In the genomic region with DNA sequence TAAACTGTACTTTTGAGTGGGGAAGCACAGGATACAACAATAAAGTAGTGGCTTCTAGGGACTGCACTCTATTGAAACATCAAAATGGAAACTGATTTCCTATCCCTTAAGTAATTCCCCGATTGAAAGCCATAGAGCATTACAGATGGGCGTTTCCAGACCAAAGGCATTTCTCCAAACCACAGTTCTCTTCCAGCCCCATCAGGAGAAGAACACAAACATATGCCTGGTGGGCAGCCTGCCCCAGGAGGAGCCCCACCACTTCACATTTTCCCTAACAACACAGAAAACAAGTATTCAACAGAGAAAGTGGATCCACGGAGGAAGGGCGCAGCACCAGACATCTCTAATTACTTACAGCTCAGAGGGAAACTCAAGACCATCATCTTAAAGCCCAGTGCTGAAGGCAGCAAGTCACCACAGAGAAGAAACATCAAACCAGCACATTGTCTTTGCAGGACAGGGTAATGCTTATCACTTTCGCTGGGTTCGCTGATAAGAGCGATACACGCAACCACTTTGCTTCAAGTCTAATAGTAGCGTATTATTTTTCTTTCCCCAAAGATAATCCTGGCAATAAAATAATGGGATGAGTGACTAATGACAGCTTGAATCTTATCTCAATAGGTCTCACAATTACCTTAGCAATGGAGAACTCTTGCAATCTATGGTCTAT, we compare ENCODE assay signal across 2 mouse cellular contexts.
TF ChIP-seq lines count a peak whose summit lies in the region.

No protein-coding gene starts in this region.

TF ChIP-seq in MEL, 35 proteins besides CTCF, POLR2A, EP300 and RAD21 (continued from another document):
- TF ChIP-seq NELFE (IDR thresholded peaks at IDR 0.05; ENCODE audit: low read depth, low read length) (no peak), TBP (IDR thresholded peaks at IDR 0.05; ENCODE audit: low read depth, low read length) (no peak), HCFC1 (IDR thresholded peaks at IDR 0.05; ENCODE audit: low read depth, low read length) (no peak), BHLHE40 (IDR thresholded peaks at IDR 0.05; ENCODE audit: borderline replicate concordance, low read depth, low read length) (no peak), POLR2AphosphoS2 (IDR thresholded peaks at IDR 0.05; ENCODE audit: low read length) (no peak), TCF12 (IDR thresholded peaks at IDR 0.05; ENCODE audit: low read depth, low read length) (peak; percentile 54; the same call in 1 of the 2 replicates), ETS1 (IDR thresholded peaks at IDR 0.05; ENCODE audit: low read depth, low read length) (peak; percentile 47; the same call in 1 of the 2 replicates), GATA1 (IDR thresholded peaks at IDR 0.05; ENCODE audit: low read depth, low read length) (peak; percentile 93), MEF2A (IDR thresholded peaks at IDR 0.05; ENCODE audit: extremely low read depth, insufficient replicate concordance, low read depth, low read length, poor library complexity, severe bottlenecking) (no peak), JUND (IDR thresholded peaks at IDR 0.05; ENCODE audit: low read depth, low read length) (no peak), KAT2A (conservative IDR thresholded peaks at IDR 0.05; ENCODE audit: low read depth, low read length) (no peak)
TF ChIP-seq in MEL: peak in this region for 3.

TF ChIP-seq in myocyte, 11 proteins besides CTCF, POLR2A, EP300 and RAD21 (continued from another document):
- TF ChIP-seq TCF12 (IDR thresholded peaks at IDR 0.05; ENCODE audit: insufficient read depth, poor library complexity, severe bottlenecking): no peak
- no peak for TF ChIP-seq E2F4 (IDR thresholded peaks at IDR 0.05; ENCODE audit: insufficient read depth)
- no peak for TF ChIP-seq MYOG (IDR thresholded peaks at IDR 0.05; ENCODE audit: control insufficient read depth in 1 of 3, insufficient read depth in 1 of 3, insufficient read length in 2 of 3, low read depth in 2 of 3)
- no peak for TF ChIP-seq CEBPB (IDR thresholded peaks at IDR 0.05; ENCODE audit: insufficient read depth, poor library complexity, severe bottlenecking)
- TF ChIP-seq TCF3 (IDR thresholded peaks at IDR 0.05; ENCODE audit: insufficient read length, low read depth): no peak
- TF ChIP-seq SRF (IDR thresholded peaks at IDR 0.05; ENCODE audit: control insufficient read depth, insufficient read length, low read depth): no peak
- TF ChIP-seq MAX (IDR thresholded peaks at IDR 0.05; ENCODE audit: low read depth): no peak
- TF ChIP-seq USF1 (IDR thresholded peaks at IDR 0.05; ENCODE audit: low read depth): no peak
- no peak for TF ChIP-seq MYOD1 (IDR thresholded peaks at IDR 0.05; ENCODE audit: control insufficient read depth in 1 of 3, insufficient read length in 2 of 3, low read depth in 2 of 3)
